In the genomic region with DNA sequence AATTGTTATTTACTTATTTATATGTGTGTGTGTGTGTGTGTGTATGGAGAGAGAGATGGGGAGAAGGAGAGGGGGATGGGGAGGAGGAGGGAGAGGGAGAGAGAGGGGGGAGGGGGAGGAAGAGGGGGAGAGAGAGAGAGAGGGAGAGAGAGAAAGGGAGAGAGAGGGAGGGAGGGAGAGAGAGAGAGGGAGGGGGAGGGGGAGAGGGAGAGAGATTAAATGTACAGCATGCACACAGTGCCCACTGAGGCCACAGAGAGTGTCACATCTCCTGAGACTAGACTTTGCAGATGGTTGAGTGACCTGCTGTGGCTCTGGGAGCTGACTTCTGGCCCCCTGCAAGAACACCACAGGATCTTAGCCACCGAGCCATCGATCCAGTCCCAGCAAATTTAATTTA, we compare ENCODE assay signal across 16 mouse cellular contexts.
"Had no signal": no experiment of that assay in that cellular context is flagged by ENCODE, and none has a peak within 500 bp of the region (broad histone marks: within the 10 kb centered on the region; RNA-seq: fewer than 3 reads in every experiment).

No protein-coding gene starts in this region.

- H3K4me2 ChIP-seq: lung, embryonic 14.5 days; midbrain, embryonic 12.5 days; neural tube, embryonic 13.5 days; neural tube, embryonic 15.5 days; stomach, embryonic 15.5 days had no signal

- H3K9ac ChIP-seq: lung, embryonic 14.5 days; midbrain, embryonic 12.5 days; neural tube, embryonic 13.5 days; neural tube, embryonic 15.5 days; stomach, embryonic 15.5 days had no signal

- H3K27me3 ChIP-seq: midbrain, embryonic 12.5 days; neural tube, embryonic 13.5 days; neural tube, embryonic 15.5 days; stomach, embryonic 15.5 days had no signal

- H3K27ac ChIP-seq: midbrain, embryonic 10.5 days; midbrain, embryonic 12.5 days; neural tube, embryonic 13.5 days; neural tube, embryonic 15.5 days; stomach, embryonic 15.5 days; stomach, postnatal 0 days had no signal

- H3K4me1 ChIP-seq: midbrain, embryonic 12.5 days; neural tube, embryonic 13.5 days; neural tube, embryonic 15.5 days; stomach, embryonic 15.5 days had no signal

- DNase-seq: lung, adult 18-20 months; lung, embryonic 14.5 days; lung, postnatal 10 days; lung, postnatal 4 days; midbrain, embryonic 14.5 days; right cerebral cortex, postnatal 14 days; thymus, adult 2 months; thymus, postnatal 25 days; thymus, postnatal 4 days had no signal

- H3K36me3 ChIP-seq: midbrain, embryonic 10.5 days; midbrain, embryonic 12.5 days; neural tube, embryonic 13.5 days; neural tube, embryonic 15.5 days; stomach, embryonic 15.5 days had no signal

- H3K4me3 ChIP-seq: midbrain, embryonic 10.5 days; midbrain, embryonic 12.5 days; myocyte; neural tube, embryonic 13.5 days; neural tube, embryonic 15.5 days; stomach, embryonic 15.5 days had no signal

- H3K9me3 ChIP-seq: midbrain, embryonic 12.5 days; neural tube, embryonic 13.5 days; neural tube, embryonic 15.5 days; stomach, embryonic 15.5 days had no signal
